Mouse (Mus musculus) layer of hippocampus, postnatal 10 days (tissue): ENCODE measurements around the gene Tns3. TPM values are rescaled to one million over a fixed set of nuclear protein-coding genes. Genes with fewer than 3 reads are reported as not detected.
A peak's percentile ranks its signal among the peaks of the same experiment; 100 is the strongest.

Source experiments
- DNase-seq, 2 experiments: peaks; one replicate each; pipeline ENCODE4 v3.0.0; 2021; ENCODE audit warnings: low spot score in 2 of 2
- long read RNA-seq: library from polyadenylated mRNA; stranded (forward); transcript quantifications from one replicate; pipeline ENCODE4 v2.0.0, GENCODE M21; 2023
- total RNA-seq, 2 experiments: library from RNA; stranded (reverse); gene quantifications; 2 replicates each; pipeline ENCODE4 v1.2.3; 2021

Gene Tns3
- 10 to 100 TPM; 39.5 to 42.5 TPM for total RNA-seq
- long read RNA-seq, partial matches to known transcripts, result 2 of 4 reads
- long read RNA-seq, other reads (novel, unspliced or antisense), result 2 of 4 reads

- peak; percentile 44 to 69 for DNase-seq
These were observed at the start of gene Tns3 for GRCm38 (mm10) chr11:8664393-8664743. Tns3 (minus strand) TSS chr11:8664535.

- no peak for DNase-seq
These were observed 42.1 kb upstream of the Tns3 start for GRCm38 (mm10) chr11:8706246-8707041.

DNA sequence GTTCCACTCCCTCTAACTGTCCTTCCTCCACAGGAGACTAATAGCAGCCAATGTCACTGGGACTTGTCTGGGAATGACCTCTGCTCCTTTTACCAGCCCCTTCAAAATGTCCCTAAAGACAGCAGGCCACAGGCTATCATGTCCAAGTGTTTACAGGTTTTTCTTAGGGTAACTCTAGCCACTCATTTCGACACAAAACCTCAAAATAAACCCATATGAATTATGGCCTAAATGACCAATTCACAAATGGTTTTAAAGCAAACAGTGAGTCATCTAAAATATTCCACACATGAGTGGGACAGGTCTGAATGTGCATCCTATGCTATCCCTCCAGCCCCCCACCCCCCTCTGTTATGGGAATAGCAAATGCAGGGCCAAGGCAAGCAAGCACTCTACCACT, 40.8 kb upstream of the Tns3 start:
- no peak for DNase-seq

DNA sequence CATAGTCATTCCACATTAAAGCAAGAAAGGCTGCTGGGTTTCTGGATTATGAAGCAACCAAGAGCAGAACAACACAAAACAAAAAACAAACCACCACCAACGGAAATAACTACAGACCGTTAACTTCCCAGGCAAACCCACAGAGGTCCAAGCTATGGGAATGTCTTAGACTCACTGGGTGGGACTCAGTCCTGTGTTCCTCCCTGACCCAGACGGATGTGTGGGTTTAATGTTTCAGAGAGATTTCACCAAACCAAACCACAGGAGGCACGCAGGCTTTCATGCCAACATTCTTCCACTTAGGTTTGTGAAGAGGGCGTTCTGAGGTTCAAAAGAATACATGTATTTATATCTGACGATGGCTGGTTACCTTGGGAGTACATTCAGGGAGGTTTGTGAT, 39.5 kb upstream of the Tns3 start:
- DNase-seq, result no peak

DNA sequence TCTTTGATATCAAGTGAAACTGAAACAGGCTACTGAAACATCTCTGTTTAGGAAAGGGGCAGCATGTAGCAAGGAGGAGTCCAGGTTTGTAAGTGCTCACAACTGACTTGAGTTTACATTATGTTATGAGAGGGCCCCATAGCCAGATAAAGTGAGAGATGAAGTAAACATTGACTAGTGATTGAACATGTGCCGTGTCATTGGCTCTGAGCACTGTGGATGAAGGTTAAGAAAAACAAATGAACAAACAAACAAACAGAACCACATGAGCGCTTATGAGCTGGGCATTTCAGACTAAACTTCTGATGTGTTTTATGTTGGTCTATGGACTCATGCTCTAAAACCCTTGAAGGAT, 38.2 kb upstream of the Tns3 start:
- DNase-seq, result no peak

GRCm38 (mm10) chr11:8701845-8702531, 37.7 kb upstream of the Tns3 start:
- DNase-seq, result no peak

GRCm38 (mm10) chr11:8701400-8701799, 37.1 kb upstream of the Tns3 start:
- no peak for DNase-seq

- DNase-seq, result no peak
These were observed 36.4 kb upstream of the Tns3 start for GRCm38 (mm10) chr11:8700641-8701221.

GRCm38 (mm10) chr11:8699777-8700176, 35.4 kb upstream of the Tns3 start:
- no peak for DNase-seq

GRCm38 (mm10) chr11:8697670-8698069, 33.3 kb upstream of the Tns3 start:
- DNase-seq, result no peak

- DNase-seq, result no peak
These were observed 29.8 kb upstream of the Tns3 start for GRCm38 (mm10) chr11:8694096-8694495.

- DNase-seq, result no peak
These were observed 28.5 kb upstream of the Tns3 start for GRCm38 (mm10) chr11:8692536-8693471.

- DNase-seq, result no peak
These were observed 27.8 kb upstream of the Tns3 start for GRCm38 (mm10) chr11:8692162-8692535.

- DNase-seq, result no peak
These were observed 27.3 kb upstream of the Tns3 start for GRCm38 (mm10) chr11:8691605-8692004.

- DNase-seq, result no peak
These were observed 26.3 kb upstream of the Tns3 start for GRCm38 (mm10) chr11:8690633-8691032.

- no peak for DNase-seq
These were observed 25.2 kb upstream of the Tns3 start for GRCm38 (mm10) chr11:8689515-8689914.

- DNase-seq, result no peak
These were observed 24.6 kb upstream of the Tns3 start for GRCm38 (mm10) chr11:8688907-8689306.

- no peak for DNase-seq
These were observed 22.2 kb upstream of the Tns3 start for GRCm38 (mm10) chr11:8686501-8686900.

GRCm38 (mm10) chr11:8686061-8686460, 21.7 kb upstream of the Tns3 start:
- no peak for DNase-seq

- no peak for DNase-seq
These were observed 20.9 kb upstream of the Tns3 start for GRCm38 (mm10) chr11:8685195-8685594.

DNA sequence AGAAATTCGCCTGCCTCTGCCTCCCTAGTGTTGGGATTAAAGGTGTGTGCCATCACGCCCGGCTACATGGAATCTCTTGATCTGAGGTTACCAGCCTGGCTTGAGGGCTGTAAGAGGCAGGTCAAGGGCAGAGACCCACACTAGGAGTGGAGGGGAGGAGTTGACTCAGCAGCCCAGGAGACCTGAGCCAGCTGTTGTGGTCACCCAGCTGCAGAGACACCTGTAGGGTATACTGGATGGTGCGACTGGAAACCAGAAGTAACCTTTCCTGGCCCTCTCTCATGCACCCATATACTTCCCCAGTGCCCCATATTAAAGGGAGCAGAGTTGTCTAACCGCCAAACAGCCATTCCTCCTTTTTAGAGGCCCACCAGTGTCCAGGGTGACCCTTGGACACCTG, 19.9 kb upstream of the Tns3 start:
- no peak for DNase-seq
